Mouse (Mus musculus) bone marrow, adult 2 months (tissue): ENCODE data around the gene Gm49318. TPM values are rescaled to one million over a fixed set of nuclear protein-coding genes. Genes with fewer than 3 reads are reported as not detected.

Experiments
- H3K27ac ChIP-seq: fragments of 200-500 bp; 2 replicates; pipeline ENCODE4 v1.5.1; 2012; ENCODE audit warnings: low read depth, mild to moderate bottlenecking, control low read depth, inconsistent platforms, low read length; ENCODE audit not compliant: control insufficient read depth, poor library complexity, insufficient read depth
- H3K4me1 ChIP-seq: fragments of 200-500 bp; 2 replicates; pipeline ENCODE4 v1.6.1; 2011; ENCODE audit warnings: low read length; ENCODE audit not compliant: control insufficient read depth, insufficient read depth
- H3K4me3 ChIP-seq: fragments of 200-500 bp; replicated peaks from 2 replicates; pipeline ENCODE3; 2011; ENCODE audit warnings: mild to moderate bottlenecking, low read depth, low read length, control low read depth; ENCODE audit not compliant: control insufficient read depth
- CTCF ChIP-seq: fragments of 200-500 bp; IDR thresholded peaks from 2 replicates; pipeline ENCODE4 v1.5.1; 2011; ENCODE audit warnings: low read length, control low read depth; ENCODE audit not compliant: control insufficient read depth, insufficient read depth
- POLR2A ChIP-seq: fragments of 200-500 bp; IDR thresholded peaks from 2 replicates; pipeline ENCODE4 v1.6.1; 2011; ENCODE audit warnings: low read depth, mild to moderate bottlenecking, control low read depth, low read length, borderline replicate concordance; ENCODE audit not compliant: control insufficient read depth
- WGBS: fragments of 180-500 bp; shearing (Covaris S2); methylation state at CpG from one replicate; pipeline ENCODE4 v1.1.7; 2018; 5-methylcytosine and 5-hydroxymethylcytosine counted together
- polyA plus RNA-seq: library from polyadenylated mRNA; stranded (reverse); fragments of >200 nt; gene quantifications from 2 replicates; pipeline ENCODE4 v1.2.4, GENCODE M21; 2011; ENCODE audit warnings: low replicate concordance; ENCODE audit not compliant: missing spikeins, insufficient read depth, insufficient read length

Gm49318 gene
- polyA plus RNA-seq, 1 experiment = not detected

DNA sequence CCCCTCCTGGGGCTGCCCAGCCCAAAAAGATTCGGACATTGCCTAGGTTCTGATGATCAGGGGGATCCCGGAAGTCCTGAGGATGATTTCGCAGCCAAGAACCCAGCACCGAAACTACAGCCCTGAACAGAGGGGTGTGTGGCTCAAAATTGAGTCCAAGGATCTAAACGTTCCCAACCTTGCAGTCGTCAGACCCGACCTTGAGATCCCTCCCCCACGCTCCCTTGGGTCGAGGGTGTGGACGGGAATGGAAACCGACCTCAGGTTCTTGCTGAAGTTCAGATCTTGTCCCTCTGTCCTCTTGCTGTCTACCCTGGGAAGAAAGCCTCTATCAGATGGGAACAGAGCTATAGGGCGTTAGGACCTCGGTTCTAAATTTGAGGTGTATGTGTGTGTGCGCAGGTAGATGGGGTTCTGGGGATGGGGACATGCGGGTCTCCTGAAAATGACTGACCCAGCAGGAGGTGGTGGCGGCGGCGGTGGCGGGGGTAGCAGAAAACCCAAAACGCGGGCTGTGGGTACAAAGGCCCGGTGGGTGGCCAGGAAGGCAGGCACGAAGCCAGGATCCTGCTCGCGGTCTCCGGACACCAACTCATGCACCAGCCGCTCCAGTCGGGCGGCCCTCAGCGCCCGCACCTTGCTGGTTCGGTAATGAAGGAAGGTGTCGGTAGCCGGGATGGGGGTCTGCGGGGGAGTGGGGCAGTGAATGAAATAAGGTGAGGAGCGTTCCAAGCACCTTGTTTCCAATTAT lies 83.3 kb downstream of the Gm49318 start:
- H3K4me1 ChIP-seq = no peaks in the 10 kb centered on the region
- no peak overlapping the region for H3K27ac ChIP-seq
- TF ChIP-seq POLR2A (no peak), CTCF (no peak)
- 13% methylated on average over 36 of the region's 36 CpGs for WGBS
- H3K4me3 ChIP-seq = no peak overlapping the region

Other genes with a start within 250 kb of the Gm49318 start
- not detected in 2 replicates for gene Angptl8, start 235.7 kb downstream of the Gm49318 start, polyA plus RNA-seq
- gene Dock6, start 218.6 kb downstream of the Gm49318 start, polyA plus RNA-seq = 6.5 and 7.2 TPM in 2 replicates
- 8.5 and 20.9 TPM in 2 replicates for gene Rab3d, start 153.1 kb downstream of the Gm49318 start, polyA plus RNA-seq
- gene Ccdc159, start 143.8 kb downstream of the Gm49318 start, polyA plus RNA-seq = not detected in 2 replicates
- gene Tmem205, start 143.7 kb downstream of the Gm49318 start, polyA plus RNA-seq = 9.2 and 37.4 TPM in 2 replicates
- 1.4 and 2.1 TPM in 2 replicates for gene Plppr2, start 134.2 kb downstream of the Gm49318 start, polyA plus RNA-seq
- gene Swsap1, start 115.5 kb downstream of the Gm49318 start, polyA plus RNA-seq = 4.2 and 5.7 TPM in 2 replicates
- gene Epor, start 107.8 kb downstream of the Gm49318 start, polyA plus RNA-seq = 103 and 152 TPM in 2 replicates
- 1.6 and 5.0 TPM in 2 replicates for gene Rgl3, start 81.8 kb downstream of the Gm49318 start, polyA plus RNA-seq
- gene Ccdc151, start 68.6 kb downstream of the Gm49318 start, polyA plus RNA-seq = not detected in 2 replicates
- gene Prkcsh, start 68.5 kb downstream of the Gm49318 start, polyA plus RNA-seq = 20.8 and 35.2 TPM in 2 replicates
- gene Elavl3, start 19.2 kb downstream of the Gm49318 start, polyA plus RNA-seq = 1.1 TPM in 1 of 2 replicates, not detected in the other
- 12.8 and 15.3 TPM in 2 replicates for gene Zfp653, start 117 bp upstream of the Gm49318 start, polyA plus RNA-seq
- 10.4 and 18.7 TPM in 2 replicates for gene Ecsit, start 14.2 kb upstream of the Gm49318 start, polyA plus RNA-seq
- not detected in 2 replicates for gene Cnn1, start 28.0 kb upstream of the Gm49318 start, polyA plus RNA-seq
- 39.9 and 54.1 TPM in 2 replicates for gene Elof1, start 45.9 kb upstream of the Gm49318 start, polyA plus RNA-seq
- 89.7 and 103 TPM in 2 replicates for gene Acp5, start 64.5 kb upstream of the Gm49318 start, polyA plus RNA-seq
- 10.5 and 23.3 TPM in 2 replicates for gene Pigyl, start 85.6 kb upstream of the Gm49318 start, polyA plus RNA-seq
- gene Zfp872, start 116.8 kb upstream of the Gm49318 start, polyA plus RNA-seq = not detected in 2 replicates
- gene Zfp809, start 154.5 kb upstream of the Gm49318 start, polyA plus RNA-seq = 12.2 and 29.0 TPM in 2 replicates
- gene Zfp599, start 188.6 kb upstream of the Gm49318 start, polyA plus RNA-seq = 1.9 TPM in 1 of 2 replicates, not detected in the other
- 10.3 and 20.5 TPM in 2 replicates for gene Zfp810, start 236.4 kb upstream of the Gm49318 start, polyA plus RNA-seq